Mouse (Mus musculus) neural tube, embryonic 10.5 days (tissue): Measurements from ENCODE around the gene St7.
A peak's percentile ranks its signal among the peaks of the same experiment; 100 is the strongest.

Experiments
- DNase-seq: peaks from one replicate; pipeline ENCODE4 v3.0.0-alpha.2; 2017; ENCODE audit warnings: low spot score; ENCODE audit errors: extremely low spot score

Gene St7

GRCm38 (mm10) chr6:17763963-17764659 lies 71.4 kb downstream of the St7 start:
- no peak for DNase-seq

DNA sequence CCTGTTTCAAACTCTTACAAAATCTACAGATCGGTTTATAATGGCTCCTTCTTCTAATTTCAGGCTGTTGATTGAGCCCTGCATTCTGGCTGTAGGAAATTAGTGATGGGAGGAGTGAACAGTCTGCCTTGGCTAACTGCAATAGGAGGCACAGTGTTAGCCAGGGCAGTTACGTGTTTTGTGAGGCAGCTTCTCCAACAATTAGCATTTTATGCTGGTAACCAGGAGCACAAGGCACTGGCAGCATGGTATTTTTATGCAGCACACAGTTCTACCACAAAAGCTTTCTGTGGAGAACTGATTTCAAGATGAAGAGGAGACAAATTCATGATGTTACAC lies 71.9 kb downstream of the St7 start:
- DNase-seq: no peak

DNA sequence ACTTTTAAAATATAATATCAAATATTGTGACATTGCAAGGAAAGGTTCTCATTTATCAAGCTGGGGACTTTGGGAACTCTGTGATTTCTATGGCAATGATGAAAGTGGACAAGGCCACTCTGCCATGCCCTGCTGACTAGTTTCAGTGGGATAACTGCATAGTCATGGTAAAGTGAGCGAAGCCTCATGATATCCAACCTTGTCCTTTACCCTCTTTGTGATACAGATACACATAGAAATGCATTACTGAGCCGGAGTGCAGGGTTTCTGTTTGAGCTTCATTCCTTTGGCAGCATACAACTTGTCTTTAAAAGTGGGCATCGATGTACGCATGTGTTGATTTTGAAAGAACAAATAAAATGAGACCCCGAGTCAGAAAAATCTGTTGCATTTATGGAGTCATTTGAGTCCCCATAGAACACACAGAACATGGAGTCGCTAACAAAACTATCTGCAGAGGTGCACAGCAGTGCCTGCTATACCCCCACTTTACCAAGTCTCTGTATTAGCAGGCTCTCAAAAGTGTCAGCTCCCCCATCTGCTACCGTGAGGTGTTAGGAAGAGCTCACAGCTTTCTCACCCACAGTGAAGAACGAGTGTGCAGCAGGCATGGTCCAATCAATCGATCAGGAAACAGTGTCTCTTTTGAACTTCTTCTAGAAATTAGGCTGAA lies 77.4 kb downstream of the St7 start:
- DNase-seq: no peak

DNA sequence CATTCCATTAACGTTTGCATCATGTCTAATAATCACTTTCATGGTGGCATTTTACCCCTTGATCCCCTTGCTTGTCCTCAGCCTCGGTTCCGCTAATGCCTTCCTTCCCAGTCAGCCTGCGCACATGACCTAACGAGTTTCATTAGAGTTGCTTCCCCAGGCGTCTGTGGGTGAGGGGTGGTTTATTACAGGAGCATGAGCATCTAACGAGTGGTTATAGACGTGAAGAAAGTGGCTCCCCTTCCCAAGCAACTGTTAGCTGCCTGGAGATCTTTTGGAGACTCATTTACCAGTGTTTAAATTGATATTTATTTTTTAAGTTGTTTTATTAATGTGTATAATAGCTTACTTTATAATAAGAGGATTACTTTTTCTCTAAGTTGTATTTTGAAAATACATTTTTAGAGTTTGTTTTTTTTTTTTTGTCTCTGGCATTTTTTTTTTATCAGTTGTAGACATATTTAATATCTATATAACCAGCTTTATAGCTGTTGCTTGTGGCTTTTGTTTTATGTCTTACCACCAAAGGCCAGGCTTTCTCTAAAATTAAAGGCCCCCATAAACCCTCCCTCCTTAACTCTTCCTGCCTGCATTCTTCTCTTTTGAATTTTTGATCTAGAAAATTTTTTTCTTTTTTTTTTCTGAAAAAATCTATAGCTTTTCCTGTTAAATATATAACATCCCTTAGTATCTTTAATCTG lies 78.1 kb downstream of the St7 start:
- no peak for DNase-seq

- DNase-seq: no peak
Measured at GRCm38 (mm10) chr6:17771456-17771855, 78.7 kb downstream of the St7 start.

- DNase-seq: no peak
Measured at GRCm38 (mm10) chr6:17772514-17772913, 79.8 kb downstream of the St7 start.

DNA sequence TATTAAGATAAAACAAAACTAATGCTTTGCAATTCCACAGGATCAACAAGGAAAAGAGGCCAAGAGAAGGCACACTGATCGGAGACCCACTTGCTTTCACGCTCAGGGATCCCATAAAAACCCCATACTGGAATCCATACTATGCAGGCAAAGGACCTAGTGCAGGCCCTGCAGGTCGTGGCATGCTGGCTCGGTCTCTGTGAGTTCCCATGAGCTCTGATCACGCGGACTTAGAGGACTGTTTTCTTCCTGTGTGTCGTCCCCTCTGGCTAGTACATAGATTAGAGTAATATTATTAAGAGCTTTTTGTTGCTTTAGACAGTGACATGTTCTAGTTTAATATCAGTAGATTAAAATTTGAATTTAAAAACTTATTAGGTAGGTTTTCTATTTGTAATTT lies 83.3 kb downstream of the St7 start:
- DNase-seq: no peak

DNA sequence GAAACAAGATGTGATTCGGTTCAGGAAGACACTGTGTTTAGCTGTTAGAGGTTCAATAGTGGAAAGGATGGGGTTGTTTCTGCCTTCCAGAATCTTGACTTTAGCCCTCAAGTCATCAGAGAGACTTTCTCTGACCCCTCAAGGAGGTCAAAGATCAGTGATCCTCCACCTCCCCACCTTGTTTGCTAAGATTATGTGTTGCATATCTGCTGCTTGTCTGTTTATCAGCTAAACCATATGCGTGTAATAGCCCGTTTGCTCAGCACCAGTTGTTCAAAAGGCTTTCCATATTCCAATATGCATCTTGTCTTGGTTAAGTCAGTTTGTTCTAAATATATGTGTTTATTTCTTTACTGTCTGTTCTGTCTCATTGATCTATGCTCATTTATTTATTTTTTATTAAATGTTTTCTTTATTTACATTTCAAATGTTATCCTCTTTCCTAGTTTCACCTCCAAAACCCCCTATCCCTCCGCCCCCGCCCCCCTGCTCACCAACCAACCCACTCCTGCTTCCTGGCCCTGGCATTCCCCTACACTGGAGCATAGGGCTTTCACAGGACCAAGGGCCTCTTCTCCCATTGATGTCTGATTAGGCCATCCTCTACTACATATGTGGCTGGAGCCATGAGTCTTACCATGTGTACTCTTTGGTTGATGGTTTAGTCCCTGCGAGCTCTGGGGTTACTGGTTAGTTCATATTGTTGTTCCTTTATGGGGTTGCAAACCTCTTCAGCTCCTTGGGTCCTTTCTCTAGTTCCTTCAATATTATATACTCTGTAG lies 84.5 kb downstream of the St7 start:
- no peak for DNase-seq

DNA sequence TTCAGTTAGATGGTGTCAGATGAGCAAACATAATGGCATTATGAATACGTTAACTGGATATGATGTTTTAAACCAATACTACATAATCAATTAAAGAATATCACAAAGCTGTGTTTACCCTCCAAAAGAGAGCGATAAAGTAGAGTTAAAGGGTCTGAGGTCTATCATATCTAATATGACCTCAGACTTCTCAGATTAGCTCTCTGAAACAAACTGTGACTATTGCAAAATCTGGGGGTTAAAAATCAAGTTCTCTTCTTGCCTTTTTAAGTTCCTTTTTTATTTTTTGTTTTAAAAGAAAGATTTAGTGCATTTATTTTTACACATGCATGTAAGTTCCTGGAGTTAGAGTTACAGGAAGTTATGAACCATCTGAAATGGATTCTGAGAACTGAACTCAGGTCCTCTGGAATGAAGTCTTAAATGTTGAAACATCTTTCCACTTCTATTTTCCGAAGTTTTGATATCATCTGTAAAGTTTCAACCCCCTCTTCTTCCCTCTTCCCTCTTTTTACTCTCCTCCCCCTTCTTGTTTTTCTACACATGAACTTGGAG lies 86.0 kb downstream of the St7 start:
- DNase-seq: no peak

- no peak for DNase-seq
Measured at GRCm38 (mm10) chr6:17783511-17783910, 90.8 kb downstream of the St7 start.

DNA sequence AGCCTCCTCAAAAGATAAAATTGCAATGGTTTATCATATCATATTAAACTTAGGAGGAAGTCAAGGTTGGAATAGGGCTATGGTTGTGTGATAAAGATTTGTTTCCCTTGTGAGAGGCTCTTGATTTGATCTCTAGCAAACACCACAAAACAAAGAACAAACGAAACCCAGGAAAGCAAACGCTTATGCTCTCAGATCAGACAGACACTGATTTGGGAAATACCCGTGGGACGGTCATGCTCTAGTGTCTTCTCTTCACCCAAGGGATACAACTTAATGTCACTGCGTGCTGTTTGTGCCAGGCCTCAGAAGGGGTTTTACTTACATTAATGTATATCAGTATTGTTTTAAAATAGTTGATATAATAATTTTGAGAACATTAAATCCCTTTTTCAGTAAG lies 91.8 kb downstream of the St7 start:
- DNase-seq: no peak

DNA sequence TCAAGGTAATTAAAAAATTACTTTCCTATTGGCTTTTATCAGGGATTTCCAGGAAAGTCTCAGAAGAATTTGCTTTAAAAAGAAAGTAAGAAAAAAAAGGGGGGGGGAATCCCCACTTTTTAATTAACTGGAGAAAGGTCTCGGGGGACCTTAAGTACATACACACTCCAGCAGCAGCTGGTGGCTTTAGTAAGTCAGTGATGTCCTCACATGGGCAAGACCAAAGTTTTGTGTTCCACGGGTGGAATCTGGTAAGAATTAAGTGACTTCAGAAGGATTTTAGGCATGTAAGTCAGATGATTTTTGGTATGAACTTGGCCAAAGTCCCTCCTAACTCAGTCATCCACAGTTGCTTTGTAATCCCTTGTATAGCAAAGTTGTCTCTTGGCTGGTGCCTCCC lies 92.5 kb downstream of the St7 start:
- no peak for DNase-seq

DNA sequence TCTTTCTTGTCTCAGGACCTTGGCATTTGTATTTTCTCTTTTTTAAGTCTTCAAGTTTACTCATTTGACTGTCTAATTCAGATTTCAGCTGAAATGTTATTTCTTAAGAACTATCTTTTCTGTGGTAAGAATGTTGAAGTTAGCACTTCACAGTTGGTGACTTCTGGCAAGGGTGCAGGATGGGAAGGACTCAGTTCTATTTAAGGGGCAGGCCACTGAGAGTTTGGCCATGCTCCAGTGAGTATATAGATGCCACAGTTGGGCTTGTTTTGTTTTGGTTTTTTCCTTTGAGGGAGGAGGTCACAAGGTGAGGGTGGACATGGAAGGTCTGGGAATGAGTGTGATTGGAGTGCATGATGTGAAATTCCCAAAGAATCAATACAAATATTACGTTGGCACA lies 95.1 kb downstream of the St7 start:
- DNase-seq: no peak

- no peak for DNase-seq
Measured at GRCm38 (mm10) chr6:17790251-17790650, 97.5 kb downstream of the St7 start.

DNA sequence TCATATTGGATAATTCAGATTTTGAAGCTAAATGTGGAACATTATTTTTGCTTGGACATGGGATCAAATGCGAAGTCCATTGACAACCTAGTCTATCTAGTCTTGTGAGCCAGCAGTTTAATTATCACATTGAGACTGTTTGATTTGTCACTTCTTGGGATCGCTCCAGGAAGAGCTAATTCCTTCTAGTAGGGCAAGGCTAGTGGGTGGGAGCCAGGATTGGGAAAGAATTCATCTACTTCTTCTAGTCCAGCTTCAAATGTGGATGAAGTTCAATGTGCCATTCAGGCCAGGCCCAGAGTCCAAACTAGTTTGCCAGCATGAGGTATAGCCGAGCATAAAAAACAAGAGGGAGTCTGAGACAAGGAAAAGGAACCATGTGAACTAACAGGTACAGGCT lies 100.7 kb downstream of the St7 start:
- no peak for DNase-seq

DNA sequence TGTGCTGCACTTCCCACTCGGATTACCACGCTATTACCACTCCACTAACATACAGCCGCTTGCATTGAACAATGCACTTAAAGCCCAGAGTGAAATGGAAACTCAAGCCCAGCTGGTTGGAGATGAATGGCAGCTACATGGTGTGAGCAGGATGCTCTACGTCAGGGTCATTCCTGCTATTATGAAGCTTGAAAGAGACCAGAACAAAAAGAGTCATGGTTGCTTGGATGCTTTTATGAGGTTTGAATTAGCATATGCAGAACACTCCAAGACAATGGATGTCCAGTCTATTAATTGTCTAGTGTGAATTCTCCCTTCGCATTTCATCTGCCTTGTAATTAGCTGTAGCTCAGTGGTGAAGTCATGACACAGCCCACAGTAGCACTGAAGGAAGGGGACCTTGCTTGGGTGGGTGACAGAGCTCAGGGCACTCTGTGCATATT lies 104.6 kb downstream of the St7 start:
- peak; percentile 24 for DNase-seq

GRCm38 (mm10) chr6:17800694-17801093 lies 108.0 kb downstream of the St7 start:
- DNase-seq: no peak

DNA sequence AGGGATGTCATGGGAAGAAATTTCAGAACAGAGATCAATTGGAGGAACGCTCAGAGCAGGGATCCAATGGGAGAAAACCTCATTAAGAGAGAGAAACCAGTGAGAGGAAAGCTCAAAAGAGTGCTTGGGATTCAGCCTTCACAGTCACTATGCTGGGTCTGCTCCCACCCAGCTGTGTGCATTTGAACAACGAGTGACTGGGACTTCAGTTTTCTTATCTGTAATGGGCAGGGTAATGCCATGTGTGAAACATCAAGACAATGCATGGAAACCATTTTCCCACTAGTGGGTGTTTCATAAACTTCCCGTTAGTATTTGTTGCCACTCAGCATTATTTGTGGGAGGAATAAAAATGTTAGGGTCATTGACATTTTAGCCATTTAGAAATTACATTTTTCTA lies 111.7 kb downstream of the St7 start:
- DNase-seq: no peak

GRCm38 (mm10) chr6:17806569-17806968 lies 113.8 kb downstream of the St7 start:
- peak; percentile 50 for DNase-seq

DNA sequence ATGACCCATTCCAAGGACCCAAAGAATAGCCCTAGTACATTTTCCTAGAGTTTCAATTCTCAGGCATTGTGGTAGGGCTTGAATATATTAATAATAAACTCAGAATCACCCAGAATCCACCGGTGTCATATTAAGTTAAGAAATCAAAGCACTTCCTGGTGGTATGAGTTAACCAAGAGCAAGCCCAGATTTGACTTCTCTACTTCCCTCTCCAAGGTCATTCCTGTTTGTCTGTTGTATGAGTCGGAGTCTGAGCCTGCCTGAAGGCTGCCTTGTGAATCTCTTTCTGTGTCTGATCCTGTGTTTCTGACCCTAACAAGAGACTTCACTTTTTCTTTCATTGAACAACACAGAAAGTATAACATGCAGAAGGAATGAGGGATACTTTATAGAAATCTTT lies 118.3 kb downstream of the St7 start:
- no peak for DNase-seq

GRCm38 (mm10) chr6:17811531-17811930 lies 118.8 kb downstream of the St7 start:
- no peak for DNase-seq
